Mouse (Mus musculus): ENCODE data around the gene Mfsd2a.

DNA sequence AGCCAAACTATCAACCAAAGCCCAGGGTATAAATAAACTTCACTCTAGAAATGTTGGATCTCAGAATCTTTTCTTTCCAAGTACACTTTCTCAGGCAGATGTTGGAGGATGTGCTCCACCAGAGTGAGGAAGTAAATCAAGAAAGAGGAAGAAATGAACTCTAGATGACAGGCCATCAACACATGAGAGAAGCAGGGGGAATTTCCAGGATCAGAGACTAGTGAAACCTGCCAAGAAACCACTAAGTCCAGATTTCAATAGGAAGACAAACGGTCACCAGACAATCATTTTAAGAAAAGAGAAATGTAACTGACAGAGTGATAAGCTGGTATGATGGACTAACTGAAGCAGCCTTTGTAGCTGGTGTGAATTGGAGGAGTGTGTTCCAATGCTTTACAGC is 30.2 kb upstream of the Mfsd2a start:
- TF ChIP-seq POLR2A (IDR thresholded peaks at IDR 0.05; ENCODE audit: low read depth, low read length): no peak
- no peak for TF ChIP-seq CTCF (conservative IDR thresholded peaks at IDR 0.05; ENCODE audit: insufficient read depth, insufficient read length, low read depth, low read length)

Measured in kidney, adult 2 months (tissue).